9 mouse cellular contexts compared by ENCODE assay signal in the genomic region with DNA sequence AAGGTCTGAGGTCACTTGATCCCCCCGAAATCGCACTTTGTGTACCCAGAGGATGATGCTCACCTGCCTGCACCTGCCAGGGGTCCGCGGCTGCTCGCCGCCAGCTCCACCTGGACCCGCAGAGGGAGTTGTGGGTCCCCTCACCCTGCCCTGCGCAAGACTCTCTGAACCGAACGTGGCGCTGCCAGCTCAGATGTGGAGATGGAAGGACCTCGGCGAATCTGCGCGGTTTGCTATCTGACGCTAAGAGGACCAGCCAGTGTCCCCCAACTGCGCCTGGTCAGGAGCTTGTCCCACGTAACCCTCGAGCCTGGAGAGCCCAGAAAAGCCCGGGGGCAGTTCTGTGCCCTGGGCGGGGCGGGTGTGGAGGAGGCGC. TPM values are rescaled to one million over a fixed set of nuclear protein-coding genes. Genes with fewer than 3 reads are reported as not detected.
DNase-seq lines count a peak whose midpoint lies in the region; ATAC-seq and TF ChIP-seq lines count a peak whose summit lies in the region.
"Had no signal": no experiment of that assay in that cellular context is flagged by ENCODE, and none has a peak within 500 bp of the region (broad histone marks: within the 10 kb centered on the region; RNA-seq: fewer than 3 reads in every experiment).

A gene (minus strand): TSS at position 232 of the 376 bp plus-strand sequence.

- no peak for DNase-seq in kidney, postnatal 10 days
- DNase-seq in embryonic facial prominence, embryonic 11.5 days (ENCODE audit: low spot score) = no peak
- DNase-seq in left cerebral cortex, adult 2 months (ENCODE audit: extremely low spot score in 1 of 2, low spot score in 2 of 2) = peak; percentile 20 to 35
- DNase-seq in urinary bladder, adult 2 months (ENCODE audit: low spot score) = no peak
- no peak for DNase-seq in ovary, postnatal 36 days (ENCODE audit: low spot score)
- no peak for DNase-seq in spleen, postnatal 14 days (ENCODE audit: low spot score in 2 of 2)

- ATAC-seq in kidney, embryonic 14.5 days (ENCODE audit: low FRiP score, low TSS enrichment) = no peak
- ATAC-seq in embryonic facial prominence, embryonic 11.5 days (replicated peaks; ENCODE audit: insufficient number of reproducible peaks, low FRiP score, low TSS enrichment, low read depth) = no peak
- peak; percentile 43; the same call in 1 of the 2 replicates for ATAC-seq in neural tube, embryonic 15.5 days (ENCODE audit: low FRiP score)

- H3K27ac ChIP-seq in kidney, embryonic 14.5 days (ENCODE audit: low read depth, low read length) = no peak within 1 kb of the TSS
- no peak within 1 kb of the TSS for H3K27ac ChIP-seq in embryonic facial prominence, embryonic 11.5 days (replicated peaks; ENCODE audit: low read depth, low read length)
- peak within 1 kb of the TSS; percentile 40 for H3K27ac ChIP-seq in left cerebral cortex, adult 2 months
- peak within 1 kb of the TSS; percentile 69 for H3K27ac ChIP-seq in neural tube, embryonic 15.5 days (replicated peaks)
- H3K27ac ChIP-seq: lung, embryonic 15.5 days had no signal

- WGBS in kidney, embryonic 14.5 days = 2% methylated on average over 23 of the region's 23 CpGs
- WGBS in embryonic facial prominence, embryonic 11.5 days = 1% methylated on average over 23 of the region's 23 CpGs
- whole genome bisulfite sequencing in neural tube, embryonic 15.5 days = under 1% methylated on average over 23 of the region's 23 CpGs

- no peak within 1 kb of the TSS for H3K9ac ChIP-seq in kidney, embryonic 14.5 days (ENCODE audit: low read depth, low read length)
- no peak within 1 kb of the TSS for H3K9ac ChIP-seq in embryonic facial prominence, embryonic 11.5 days (replicated peaks; ENCODE audit: low read length)
- H3K9ac ChIP-seq in neural tube, embryonic 15.5 days (replicated peaks) = peak within 1 kb of the TSS; percentile 59
- H3K9ac ChIP-seq: lung, embryonic 15.5 days had no signal

- H3K4me2 ChIP-seq in kidney, embryonic 14.5 days (replicated peaks; ENCODE audit: low read depth, low read length) = peak within 1 kb of the TSS; percentile 45
- H3K4me2 ChIP-seq in embryonic facial prominence, embryonic 11.5 days (ENCODE audit: low read depth, low read length) = peak within 1 kb of the TSS; percentile 25
- H3K4me2 ChIP-seq in neural tube, embryonic 15.5 days = peak within 1 kb of the TSS; percentile 91
- H3K4me2 ChIP-seq: lung, embryonic 15.5 days had no signal

- H3K27me3 ChIP-seq in kidney, embryonic 14.5 days (ENCODE audit: control insufficient read depth, insufficient read depth, low read length) = peaks cover 41% of the 10 kb centered on the region
- H3K27me3 ChIP-seq in embryonic facial prominence, embryonic 11.5 days (ENCODE audit: control insufficient read depth, insufficient read depth, low read length) = peaks cover 30% of the 10 kb centered on the region
- peaks cover 49% of the 10 kb centered on the region for H3K27me3 ChIP-seq in neural tube, embryonic 15.5 days (replicated peaks)

- H3K4me1 ChIP-seq in kidney, embryonic 14.5 days (ENCODE audit: control insufficient read depth, insufficient read depth, low read length) = peaks cover 16% of the 10 kb centered on the region; the same call in 1 of the 2 replicates
- no peaks in the 10 kb centered on the region; the same call in 1 of the 2 replicates for H3K4me1 ChIP-seq in embryonic facial prominence, embryonic 11.5 days (ENCODE audit: control insufficient read depth, insufficient read depth, low read length)
- H3K4me1 ChIP-seq in neural tube, embryonic 15.5 days = peaks cover 35% of the 10 kb centered on the region
- H3K4me1 ChIP-seq: lung, embryonic 15.5 days had no signal

- H3K36me3 ChIP-seq in kidney, embryonic 14.5 days (ENCODE audit: control insufficient read depth, insufficient read depth, low read length) = no peaks in the 10 kb centered on the region
- H3K36me3 ChIP-seq in embryonic facial prominence, embryonic 11.5 days (replicated peaks; ENCODE audit: control insufficient read depth, insufficient read depth, low read depth, low read length) = no peaks in the 10 kb centered on the region
- no peaks in the 10 kb centered on the region for H3K36me3 ChIP-seq in neural tube, embryonic 15.5 days
- H3K36me3 ChIP-seq: lung, embryonic 15.5 days had no signal

- peak within 1 kb of the TSS; percentile 28 for H3K4me3 ChIP-seq in kidney, embryonic 14.5 days (ENCODE audit: low read length)
- peak within 1 kb of the TSS; percentile 25 for H3K4me3 ChIP-seq in embryonic facial prominence, embryonic 11.5 days (ENCODE audit: low read depth, low read length)
- H3K4me3 ChIP-seq in left cerebral cortex, adult 2 months = peak within 1 kb of the TSS; percentile 52
- peak within 1 kb of the TSS; percentile 52 for H3K4me3 ChIP-seq in neural tube, embryonic 15.5 days (replicated peaks)
- H3K4me3 ChIP-seq: lung, embryonic 15.5 days had no signal

- intact Hi-C loops in left cerebral cortex, adult 2 months (cut with DNase I) = loop anchor here (5.0 kb wide), 4 partner anchors 119 to 1131 kb away; no protein-coding TSS in a partner anchor

- no peak for TF ChIP-seq CTCF in left cerebral cortex, adult 2 months (IDR thresholded peaks at IDR 0.05)

- H3K9me3 ChIP-seq in kidney, embryonic 14.5 days (ENCODE audit: control insufficient read depth, low read length) = no peaks in the 10 kb centered on the region
- no peaks in the 10 kb centered on the region for H3K9me3 ChIP-seq in embryonic facial prominence, embryonic 11.5 days (replicated peaks; ENCODE audit: control insufficient read depth, low read length)
- H3K9me3 ChIP-seq in neural tube, embryonic 15.5 days (replicated peaks) = no peaks in the 10 kb centered on the region
- H3K9me3 ChIP-seq: lung, embryonic 15.5 days had no signal

RNA-seq across cellular contexts. Expression of the gene that starts here (rescaled TPM):
- 2.9 and 4.2 TPM in 2 replicates for polyA plus RNA-seq in kidney, embryonic 14.5 days (2014; fragmentation: Nextera tagmentation; extraction: Ambion mirVana)
- 3.5 and 4.1 TPM in 2 replicates for polyA plus RNA-seq in embryonic facial prominence, embryonic 11.5 days (2014; fragmentation: Nextera tagmentation; extraction: Ambion mirVana)
- 10 to 100 TPM; 28.0 to 28.5 TPM for total RNA-seq in left cerebral cortex, adult 2 months (2021)
- 37.0 and 45.0 TPM in 2 replicates for polyA plus RNA-seq in neural tube, embryonic 15.5 days (2015; fragmentation: Nextera tagmentation; extraction: Ambion mirVana)
- not detected in 2 replicates for polyA plus RNA-seq in urinary bladder, adult 2 months (2012; rRNA removed)

Comparison
In these comparisons a context has a peak if more than half of its experiments do, and no peak if none do; other contexts are left out.
1. H3K27ac ChIP-seq: peak in left cerebral cortex, adult 2 months (single experiment) and neural tube, embryonic 15.5 days (single experiment); none in kidney, embryonic 14.5 days (single experiment) and embryonic facial prominence, embryonic 11.5 days (single experiment).
2. H3K4me2 ChIP-seq: peak in every context shown above with its lines; median percentile 91 in neural tube, embryonic 15.5 days; 45 in kidney, embryonic 14.5 days; 25 in embryonic facial prominence, embryonic 11.5 days.
3. DNase-seq: peak in left cerebral cortex, adult 2 months (2 of 2); none in kidney, postnatal 10 days (single experiment), embryonic facial prominence, embryonic 11.5 days (single experiment), urinary bladder, adult 2 months (single experiment), ovary, postnatal 36 days (single experiment) and spleen, postnatal 14 days (0 of 2).
4. Peak in every context shown above with its lines, with median percentiles within 50 percentile points of each other: H3K4me3 ChIP-seq.